Mouse (Mus musculus) heart, postnatal 25 days (tissue): ENCODE results near the gene Isyna1. TPM values are rescaled to one million over a fixed set of nuclear protein-coding genes. Genes with fewer than 3 reads are reported as not detected.
A peak's percentile ranks its signal among the peaks of the same experiment; 100 is the strongest.

Experiments
- DNase-seq: peaks from one replicate; pipeline ENCODE4 v3.0.0; 2022; ENCODE audit warnings: low spot score
- intact Hi-C: fragments of 180-260 bp; cut with DNase I; formaldehyde crosslinking; loops from one replicate; pipeline ENCODE4 v1.15.1; 2025
- total RNA-seq, 2 experiments: library from RNA; stranded (reverse); gene quantifications; 2 replicates each; pipeline ENCODE4 v1.2.3; 2021

Isyna1 gene
- total RNA-seq: 10 to 100 TPM; 21.5 to 25.1 TPM

DNA sequence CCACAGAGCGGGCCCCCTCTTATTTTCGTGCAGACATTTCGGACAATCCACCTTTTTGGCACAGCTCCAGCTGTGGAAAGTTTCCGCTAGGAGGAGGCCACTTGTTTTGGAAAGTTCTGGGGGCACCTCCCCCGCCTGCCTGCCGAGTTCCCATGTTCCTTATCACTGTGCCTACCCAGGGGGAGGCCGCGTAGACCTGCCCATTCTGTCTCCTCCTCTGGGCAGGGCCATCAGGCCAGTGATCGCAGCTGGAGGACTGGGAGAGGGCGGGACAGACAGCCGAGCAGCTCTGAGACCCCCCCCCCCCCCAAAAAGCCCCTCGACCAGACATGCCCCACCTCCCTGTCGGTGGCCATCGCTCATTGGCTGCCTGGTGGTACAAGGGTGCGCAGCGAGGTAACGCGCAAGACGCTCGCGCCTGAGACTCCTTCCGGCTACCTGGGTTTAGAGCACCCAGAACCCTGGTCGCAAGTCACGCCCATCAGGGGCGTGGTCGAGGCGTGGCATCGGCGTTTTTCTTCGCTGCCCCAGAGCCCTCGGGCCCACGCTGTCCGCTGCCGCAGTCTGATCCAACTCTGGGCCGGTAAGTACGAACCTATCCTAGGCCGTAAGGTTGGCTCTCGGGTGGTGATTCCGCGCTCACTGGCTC, at the start of gene Isyna1:
Isyna1 (plus strand) TSS at position 413 of the 649 bp plus-strand sequence.
- intact Hi-C loops: loop anchor here (10.0 kb wide), 1 partner anchor 49 kb away; no protein-coding TSS in a partner anchor
- DNase-seq: peak; percentile 80

DNA sequence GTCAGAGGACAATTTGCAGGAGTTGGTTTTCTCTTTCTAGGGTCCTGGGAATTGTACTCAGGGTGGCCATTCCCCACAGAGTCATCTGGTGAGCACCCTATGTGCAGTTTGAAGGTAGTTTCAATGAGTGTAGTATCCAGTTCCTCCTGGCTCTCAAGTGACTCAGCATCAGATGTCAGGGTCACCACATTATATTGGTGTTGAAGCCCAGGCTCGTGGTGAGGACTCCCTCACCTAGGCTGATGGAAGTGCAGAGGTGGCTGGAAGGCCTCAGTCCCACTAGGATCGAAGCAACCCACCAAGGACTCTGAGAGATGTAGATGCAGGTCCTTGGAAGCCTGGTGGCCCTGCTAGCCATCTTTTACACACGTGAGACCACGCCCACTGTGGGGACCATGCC, 47.8 kb upstream of the Isyna1 start:
- intact Hi-C loops: loop anchor here (10.0 kb wide), 1 partner anchor 48 kb away; the partner anchor contains the start of gene Isyna1
- DNase-seq: no peak

DNA sequence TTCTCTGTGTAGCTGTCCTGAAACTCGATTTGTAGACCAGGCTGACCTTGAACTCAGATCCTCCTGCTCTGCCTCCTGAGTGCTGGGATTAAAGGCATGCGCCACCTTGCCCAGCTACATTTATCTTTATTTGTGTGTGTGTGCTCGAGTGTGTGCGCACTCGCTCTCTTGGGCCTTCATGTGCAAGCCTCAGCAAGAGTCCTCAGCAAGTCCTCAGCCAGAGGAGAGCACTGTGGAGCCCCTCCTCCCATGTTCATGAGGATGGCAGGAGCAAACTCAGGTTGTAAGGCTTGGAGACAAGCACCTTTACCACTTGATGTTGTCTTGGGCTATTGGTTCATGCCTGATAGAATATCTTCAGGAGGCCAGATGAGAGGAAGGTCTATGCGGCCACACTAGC, 46.4 kb upstream of the Isyna1 start:
- intact Hi-C loops: loop anchor here (10.0 kb wide), 1 partner anchor 47 kb away; the partner anchor contains the start of gene Isyna1
- DNase-seq: no peak

DNA sequence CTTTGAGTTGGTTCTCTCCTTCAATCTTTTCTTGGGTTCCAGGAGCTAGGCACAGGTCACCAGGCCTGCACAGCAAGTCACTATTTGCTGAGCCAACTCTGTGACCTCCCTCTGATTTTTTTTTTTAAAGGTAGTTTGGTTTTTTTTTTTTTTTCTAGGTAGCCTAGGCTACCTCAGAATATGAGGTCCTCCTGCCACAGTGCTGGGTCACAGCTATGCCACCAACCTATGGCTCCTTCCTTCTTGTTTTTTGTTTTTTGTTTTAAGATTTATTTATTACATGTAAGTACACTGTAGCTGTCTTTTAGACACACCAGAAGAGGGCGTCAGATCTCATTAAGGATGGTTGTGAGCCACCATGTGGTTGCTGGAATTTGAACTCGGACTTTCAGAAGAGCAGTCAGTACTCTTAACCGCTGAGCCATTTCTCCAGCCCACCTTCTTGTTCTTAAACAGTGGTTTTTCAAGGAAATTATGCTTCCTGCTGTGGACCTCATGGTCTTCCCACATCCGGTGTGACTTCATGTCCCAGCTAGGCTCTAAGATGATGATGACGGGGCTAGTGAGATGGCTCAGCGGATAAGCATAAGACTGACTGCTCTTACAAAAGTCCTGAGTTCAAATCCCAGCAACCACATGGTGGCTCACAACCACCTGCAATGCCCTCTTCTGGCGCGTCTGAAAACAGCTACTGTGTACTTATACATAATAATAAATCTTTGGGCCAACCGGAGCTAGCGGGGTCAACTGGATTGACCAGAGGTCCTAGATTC, 44.6 kb upstream of the Isyna1 start:
- intact Hi-C loops: loop anchor here (10.0 kb wide), 1 partner anchor 45 kb away; the partner anchor contains the start of gene Isyna1
- DNase-seq: no peak

DNA sequence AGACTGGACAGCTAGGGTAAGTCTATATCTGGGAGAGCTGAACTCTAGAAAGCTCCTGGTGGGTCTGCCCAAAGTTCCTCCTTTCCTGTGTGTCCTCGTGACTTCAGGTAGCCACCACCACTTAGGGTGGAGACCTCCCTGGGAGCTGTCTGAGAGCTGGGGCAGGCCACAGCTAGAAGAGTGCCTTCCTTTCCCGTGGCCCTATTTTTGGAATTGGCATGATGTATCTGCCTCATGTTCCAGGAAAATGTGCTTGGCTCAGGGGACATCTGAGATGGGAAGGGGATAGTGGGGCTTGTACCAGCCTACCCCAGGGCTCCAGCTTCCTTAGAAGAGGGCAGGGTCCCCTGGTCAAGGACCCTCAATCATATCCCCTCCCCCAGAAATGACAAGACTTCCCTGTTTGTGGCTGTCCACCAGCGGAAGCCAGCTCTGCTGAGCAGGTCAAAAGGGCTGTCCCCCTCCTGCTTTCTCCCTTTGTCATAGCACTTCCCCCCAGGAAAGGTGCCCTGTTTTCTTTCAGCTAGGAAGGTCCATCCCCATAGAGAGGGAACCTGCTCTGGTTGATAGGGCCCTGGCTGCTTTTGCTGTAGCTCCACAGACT, 42.5 kb upstream of the Isyna1 start:
- DNase-seq: no peak
- intact Hi-C loops: no loop called here

DNA sequence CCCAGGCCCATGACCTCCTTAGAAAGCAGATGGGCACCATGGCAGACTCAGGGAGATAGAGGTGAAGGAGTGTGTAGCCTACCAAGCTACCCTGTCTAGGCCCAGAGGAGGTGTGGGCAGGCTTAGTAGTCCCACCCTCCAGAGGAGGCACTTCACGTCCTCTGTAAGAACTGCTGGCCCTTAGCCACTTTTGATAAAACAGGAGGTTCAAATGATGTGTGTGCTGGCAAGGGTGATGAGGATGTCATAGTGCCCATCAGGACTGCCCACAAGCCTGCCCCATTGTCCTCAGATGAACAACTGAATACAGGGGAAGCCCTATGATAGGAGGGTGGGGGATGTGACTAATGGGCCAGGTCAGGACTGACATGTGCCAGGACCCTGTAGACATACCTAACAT, 41.3 kb upstream of the Isyna1 start:
- intact Hi-C loops: no loop called here
- no peak for DNase-seq

DNA sequence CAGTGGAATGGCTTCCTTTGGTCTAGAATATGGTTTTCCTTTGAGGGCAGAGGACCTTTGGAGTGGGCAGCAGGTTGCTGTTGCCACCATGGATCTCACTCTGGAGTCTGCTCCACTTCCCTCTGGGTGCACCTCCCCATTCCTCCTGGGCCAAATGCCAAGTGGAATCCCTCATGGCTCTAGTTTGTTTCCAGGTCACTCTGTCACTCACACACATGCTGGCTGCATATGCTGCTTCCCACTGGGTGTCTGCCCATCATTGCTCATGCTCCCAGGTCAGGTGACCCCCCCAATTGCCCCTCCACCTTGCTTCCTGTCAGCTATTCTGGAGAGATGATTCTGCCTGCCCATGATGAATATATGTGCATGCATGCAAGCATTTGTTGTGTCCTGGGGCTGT, 40.4 kb upstream of the Isyna1 start:
- peak; percentile 51 for DNase-seq
- intact Hi-C loops: no loop called here

DNA sequence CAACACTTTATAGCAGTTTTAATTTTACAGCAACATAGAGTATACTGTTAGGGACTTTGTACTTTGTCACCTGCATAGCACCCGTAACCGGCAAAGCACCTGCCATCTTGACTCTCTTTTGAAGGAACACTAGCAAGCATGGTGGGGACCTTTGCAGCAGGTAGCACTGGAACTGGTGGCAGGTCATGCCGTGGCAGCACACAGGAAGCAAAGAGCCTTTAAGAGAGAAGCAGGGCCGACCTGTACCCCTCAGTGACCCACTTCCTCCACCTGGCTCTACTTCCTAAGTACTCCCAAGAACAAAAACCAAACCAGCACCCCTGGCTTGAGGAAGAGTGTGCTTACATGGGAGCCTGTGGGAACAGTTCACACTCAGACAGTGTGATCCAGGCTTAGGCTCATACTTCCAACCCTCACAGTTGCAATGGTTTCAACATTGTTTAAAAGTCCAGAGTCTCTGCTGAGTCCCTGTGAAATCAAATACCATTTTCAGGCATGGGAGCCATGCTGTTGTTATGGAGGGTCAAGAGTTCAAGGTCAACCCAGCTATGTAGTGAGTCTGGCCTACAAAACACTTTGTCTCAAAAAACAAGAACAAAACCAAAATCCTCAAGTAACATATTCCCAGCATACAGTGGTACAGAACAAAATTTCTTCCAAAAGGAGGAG, 39.0 kb upstream of the Isyna1 start:
- no peak for DNase-seq
- intact Hi-C loops: no loop called here

DNA sequence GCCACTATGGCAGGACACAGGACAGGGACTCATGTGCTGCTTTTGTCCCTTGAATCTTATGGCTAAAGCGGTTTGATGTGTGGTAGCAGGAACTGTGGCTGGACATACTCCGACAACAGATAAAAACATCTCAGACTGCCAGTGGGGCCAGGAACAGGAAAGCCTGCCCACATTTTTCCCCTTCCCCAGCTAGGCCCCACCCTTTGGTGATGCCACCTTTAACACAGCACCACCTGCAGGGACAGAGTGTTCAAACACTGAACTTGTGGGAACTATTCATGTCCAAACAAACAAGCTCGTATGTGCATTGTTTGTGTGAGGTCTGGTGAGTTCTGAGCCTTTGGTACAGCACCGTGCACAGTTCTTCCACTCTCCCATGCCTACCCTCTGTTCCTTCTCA, 35.8 kb upstream of the Isyna1 start:
- intact Hi-C loops: loop anchor here (2.0 kb wide), 1 partner anchor 52 kb away; no protein-coding TSS in a partner anchor
- DNase-seq: no peak

DNA sequence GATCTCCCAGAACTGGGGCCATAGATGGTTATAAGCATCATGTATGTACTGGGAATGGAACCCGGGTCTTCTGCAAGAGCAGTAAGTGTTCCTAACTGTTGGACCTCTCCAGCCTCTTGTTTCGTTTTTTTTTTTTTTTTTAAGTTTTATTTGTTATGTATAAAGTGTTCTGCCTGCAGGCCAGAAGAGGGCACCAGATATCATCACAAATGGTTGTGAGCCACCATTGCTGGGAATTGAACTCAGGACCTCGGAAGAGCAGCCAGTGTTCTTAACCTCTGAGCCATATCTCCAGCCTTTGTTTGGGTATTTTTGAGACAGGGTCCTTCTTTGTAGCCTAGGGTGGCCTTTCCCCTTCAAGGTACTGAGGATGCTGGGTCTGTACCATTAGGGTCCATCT, 35.2 kb upstream of the Isyna1 start:
- intact Hi-C loops: loop anchor here (2.0 kb wide), 1 partner anchor 52 kb away; no protein-coding TSS in a partner anchor
- DNase-seq: no peak

DNA sequence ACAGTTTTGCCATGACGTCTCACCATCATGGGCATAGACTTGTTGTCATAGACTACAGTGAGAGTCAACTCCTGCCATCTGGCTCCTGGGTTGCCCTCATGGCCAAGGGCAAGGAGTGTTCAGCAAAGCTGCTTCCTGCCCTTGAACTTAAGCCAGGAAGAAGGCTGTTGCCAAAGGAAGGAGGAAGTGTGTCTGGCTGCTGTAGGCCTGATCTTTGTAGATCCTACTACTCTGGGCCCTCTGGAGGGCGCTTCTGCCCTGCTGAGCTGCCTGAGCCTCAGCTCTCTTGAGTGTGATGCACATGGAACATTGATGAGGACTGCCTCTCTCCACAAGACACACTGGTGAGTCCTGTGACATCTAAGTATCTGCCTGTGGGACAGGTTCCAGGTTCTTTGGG, 34.1 kb upstream of the Isyna1 start:
- peak; percentile 66 for DNase-seq
- intact Hi-C loops: loop anchor here (1.0 kb wide), 1 partner anchor 25 kb away; no protein-coding TSS in a partner anchor

DNA sequence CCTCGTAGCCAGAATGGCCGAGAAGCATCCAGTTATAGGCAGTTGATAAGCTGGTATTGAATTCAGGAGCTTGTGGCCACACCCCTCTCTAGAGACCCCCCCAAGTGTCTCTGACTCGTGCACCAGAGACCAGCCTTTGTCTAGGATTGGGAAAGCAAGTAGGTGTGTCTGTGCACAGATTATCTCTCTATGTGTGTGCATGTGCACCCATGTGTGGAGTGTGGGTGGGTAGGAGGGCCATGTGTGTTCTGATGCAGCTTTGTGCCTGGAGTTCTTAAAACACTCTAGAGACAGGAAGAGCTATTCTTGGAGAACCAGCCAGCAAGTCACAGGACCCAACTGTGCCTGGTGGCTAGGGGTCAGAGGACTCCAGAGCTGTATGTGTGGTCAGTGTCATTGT, 33.6 kb upstream of the Isyna1 start:
- DNase-seq: no peak
- intact Hi-C loops: loop anchor here (1.0 kb wide), 1 partner anchor 25 kb away; no protein-coding TSS in a partner anchor

DNA sequence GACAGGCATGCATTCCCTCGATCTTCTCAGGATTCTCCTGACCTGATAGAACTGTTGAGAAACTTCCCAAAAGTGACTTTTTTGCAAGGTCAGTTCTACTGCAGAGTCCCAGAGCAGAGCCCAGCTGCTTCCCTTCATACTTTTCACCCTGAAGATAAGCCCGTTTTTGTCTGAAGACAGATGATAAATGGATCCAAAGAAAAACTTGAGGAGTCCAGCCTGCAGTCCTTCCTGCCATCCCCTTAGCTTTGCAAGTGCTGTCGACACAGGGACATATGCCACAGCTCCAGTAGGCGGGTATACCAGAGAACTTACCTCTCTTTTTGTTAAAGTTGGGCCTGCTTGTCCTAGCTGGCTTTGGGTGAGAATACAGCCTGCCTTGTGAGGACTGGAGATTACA, 32.8 kb upstream of the Isyna1 start:
- intact Hi-C loops: no loop called here
- no peak for DNase-seq

DNA sequence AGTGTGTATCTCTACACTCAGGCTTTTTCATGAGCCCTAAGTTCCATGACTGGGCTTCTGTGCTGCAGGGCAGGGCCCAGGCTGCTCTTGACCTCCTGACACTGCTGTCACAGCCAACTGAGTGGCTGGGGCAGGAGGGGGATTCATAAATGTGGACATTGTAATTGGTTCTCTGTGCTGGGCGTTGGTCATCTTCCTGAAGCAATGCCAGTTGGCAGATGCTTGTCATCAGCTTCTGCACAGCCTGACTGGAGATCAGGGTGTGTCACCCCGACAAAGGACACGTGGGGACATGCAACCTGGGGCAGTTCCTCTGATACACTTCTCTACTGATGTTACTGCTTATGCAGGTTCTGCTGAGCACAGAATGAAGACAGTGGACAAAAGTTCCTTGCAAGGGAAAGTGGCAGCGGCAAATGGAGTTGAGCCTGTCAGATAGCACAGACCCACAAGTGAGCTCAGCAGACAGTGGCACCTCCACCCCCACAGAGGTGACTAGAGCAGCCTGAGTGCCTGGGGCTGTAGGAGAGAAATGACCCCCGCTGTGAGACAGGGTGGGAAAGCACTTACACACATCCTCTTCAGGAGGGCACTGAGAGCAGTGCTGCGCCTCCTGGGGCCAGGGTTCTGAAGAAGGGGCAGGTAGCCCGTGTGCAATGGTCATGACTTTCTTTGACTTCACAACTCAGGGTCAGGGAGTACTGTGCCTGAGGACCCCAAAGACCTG, 32.2 kb upstream of the Isyna1 start:
- intact Hi-C loops: no loop called here
- peak; percentile 73 for DNase-seq

DNA sequence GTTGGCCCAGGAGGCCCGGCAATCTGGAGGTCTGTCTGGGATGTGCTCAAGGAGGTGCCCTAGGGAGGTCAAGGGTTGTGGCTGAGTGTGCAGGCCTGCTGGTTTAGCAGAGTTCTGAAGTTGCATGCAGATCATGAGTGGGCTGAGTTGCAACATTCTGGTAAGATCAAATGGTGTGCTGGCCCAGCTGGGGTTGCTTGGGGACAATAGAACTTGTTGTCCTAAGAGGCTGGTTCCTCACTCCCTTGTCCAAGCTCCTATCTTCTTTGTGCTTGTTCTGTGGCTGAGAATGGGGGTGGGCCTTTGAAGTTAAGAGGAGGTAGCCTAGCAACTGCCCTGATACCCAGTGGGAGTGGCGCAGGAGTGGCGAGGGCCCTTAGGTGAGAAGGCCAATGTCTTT, 31.4 kb upstream of the Isyna1 start:
- intact Hi-C loops: no loop called here
- DNase-seq: no peak

DNA sequence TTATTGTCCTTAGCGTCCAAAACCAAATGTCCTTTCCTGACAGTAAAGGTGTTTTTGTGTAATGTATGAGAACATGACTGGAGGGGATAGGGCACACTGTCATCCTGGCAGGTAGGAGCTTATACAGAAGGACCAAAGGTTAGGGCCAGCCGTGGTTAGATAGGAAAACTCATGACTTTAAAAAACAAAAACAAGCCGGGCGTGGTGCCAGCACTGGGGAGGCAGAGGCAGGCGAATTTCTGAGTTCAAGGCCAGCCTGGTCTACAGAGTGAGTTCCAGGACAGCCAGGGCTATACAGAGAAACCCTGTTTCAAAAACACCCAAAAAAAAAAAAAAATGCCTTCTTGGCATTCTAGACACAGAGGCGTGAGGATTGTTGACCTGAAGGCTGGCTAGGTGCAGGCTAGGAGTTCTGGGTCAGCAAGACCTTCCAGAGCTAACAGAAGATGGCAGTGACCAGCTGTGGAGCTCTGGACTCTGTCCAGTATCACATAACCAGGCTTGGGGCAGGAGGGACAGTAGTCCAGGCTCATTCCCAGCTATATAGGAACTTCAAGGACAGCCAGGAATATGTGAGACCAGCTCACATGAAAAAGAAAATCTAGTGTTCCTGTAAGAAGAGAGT, 30.3 kb upstream of the Isyna1 start:
- no peak for DNase-seq
- intact Hi-C loops: no loop called here

DNA sequence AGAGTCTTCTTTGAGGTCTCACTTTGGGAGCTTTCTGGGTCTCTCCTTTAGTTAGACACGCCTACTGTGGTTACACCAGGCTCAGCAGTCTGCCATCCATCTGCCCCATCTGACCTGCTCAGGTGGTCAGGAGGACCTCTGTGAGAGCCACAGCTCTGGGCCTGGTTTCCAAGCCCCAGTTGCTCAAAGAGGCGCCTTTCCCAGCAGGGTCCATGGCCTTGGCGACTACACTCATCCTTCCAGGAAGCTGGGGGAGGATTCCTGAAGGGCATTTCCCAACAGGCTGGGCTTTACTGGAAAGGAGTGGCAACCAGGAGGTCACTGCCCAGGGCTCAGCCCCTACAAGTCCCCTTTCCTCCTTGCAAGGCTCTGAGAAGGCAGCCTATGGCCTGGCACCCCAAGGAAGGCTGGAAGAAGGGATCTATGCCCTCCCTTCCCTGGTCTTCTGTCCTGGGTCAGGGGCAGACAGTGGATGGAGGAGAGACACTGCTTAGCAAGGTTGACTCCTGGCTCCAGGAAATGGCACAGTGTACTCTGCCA, 29.4 kb upstream of the Isyna1 start:
- DNase-seq: no peak
- intact Hi-C loops: no loop called here

DNA sequence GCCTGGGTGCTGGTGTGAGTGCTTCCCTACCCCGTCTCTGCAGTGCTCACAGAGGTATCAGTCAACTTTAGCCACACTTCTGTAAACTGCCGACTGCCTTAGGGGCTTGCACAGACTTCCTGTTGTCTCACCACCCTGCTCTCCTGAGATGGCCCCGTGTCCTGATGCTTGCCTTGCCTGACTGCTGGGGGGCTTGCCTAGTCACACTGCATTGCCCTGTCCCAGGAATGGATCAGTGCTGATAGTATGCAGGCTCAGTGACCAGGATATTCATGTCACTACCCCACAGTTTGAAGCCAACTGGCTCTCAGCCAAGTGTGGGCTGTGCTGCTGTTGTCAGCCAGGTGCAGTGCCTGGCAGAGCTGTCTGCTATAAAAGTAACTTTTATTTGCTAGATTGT, 28.6 kb upstream of the Isyna1 start:
- DNase-seq: no peak
- intact Hi-C loops: no loop called here

DNA sequence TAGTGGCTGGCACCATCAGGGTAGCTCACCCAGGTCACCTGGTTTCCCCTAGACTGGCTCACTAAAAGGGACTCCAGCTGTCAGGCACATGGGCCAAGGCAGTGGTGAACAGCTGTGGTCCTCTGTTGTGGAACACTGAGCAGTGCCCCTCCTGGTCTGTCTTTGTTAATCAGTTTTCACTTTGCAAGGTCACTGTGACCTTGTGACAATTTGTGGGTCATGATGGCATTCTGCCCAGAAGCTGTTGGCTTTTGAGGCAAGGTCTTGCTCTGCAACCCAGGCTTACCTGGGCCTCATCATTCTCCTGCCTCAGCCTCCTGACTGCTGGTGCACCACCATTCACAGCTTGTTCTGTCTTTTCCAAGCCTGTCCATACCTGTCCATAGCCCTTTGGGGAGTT, 23.8 kb upstream of the Isyna1 start:
- intact Hi-C loops: no loop called here
- no peak for DNase-seq
